Mouse (Mus musculus): ENCODE data around the gene Csad.

DNA sequence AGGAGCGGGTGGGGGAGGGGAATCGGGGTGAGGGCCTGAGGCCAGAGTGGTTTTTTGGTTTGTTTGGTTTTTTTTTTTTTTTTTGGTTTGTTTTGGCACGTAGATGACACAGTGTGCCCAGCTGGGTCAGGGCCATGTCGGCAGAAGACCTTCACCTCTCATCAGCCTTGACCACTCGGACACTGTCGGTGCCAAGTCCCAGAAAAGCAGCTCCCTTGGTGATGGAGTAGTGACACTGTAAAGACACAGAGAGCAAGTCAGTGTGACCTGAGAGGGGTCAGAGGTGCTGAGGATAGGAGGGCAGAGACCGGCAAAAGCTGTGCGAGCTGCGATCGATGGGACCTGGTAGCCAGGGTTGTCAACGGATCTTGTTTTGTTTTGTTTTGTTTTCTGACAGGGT is 18.3 kb downstream of the Csad start:
- TF ChIP-seq CTCF (IDR thresholded peaks at IDR 0.05; ENCODE audit: borderline replicate concordance, control insufficient read depth, extremely low read depth, insufficient read depth, low read length, poor library complexity), result no peak
- no peak for TF ChIP-seq POLR2A (IDR thresholded peaks at IDR 0.05; ENCODE audit: control insufficient read depth, extremely low read depth, insufficient read depth, low read length, poor library complexity)

All from thymus, adult 2 months (tissue).